Mouse (Mus musculus) cortical plate, adult 2 months (tissue): ENCODE measurements around the gene Cd68. TPM values are rescaled to one million over a fixed set of nuclear protein-coding genes. Genes with fewer than 3 reads are reported as not detected.
"Not testable (repeated sequence)": the region's sequence is repeated elsewhere in the genome, so short reads cannot be mapped to it uniquely, and the experiment has no call there.

Source experiments
- H3K27ac ChIP-seq: fragments of 200-500 bp; 2 replicates; pipeline ENCODE4 v1.5.1; 2012; ENCODE audit warnings: low read length, control low read depth, inconsistent platforms; ENCODE audit not compliant: insufficient read depth
- H3K4me1 ChIP-seq: fragments of 200-500 bp; 2 replicates; pipeline ENCODE4 v1.6.1; 2011; ENCODE audit warnings: low read length; ENCODE audit not compliant: control insufficient read depth, insufficient read depth
- H3K4me3 ChIP-seq: fragments of 200-500 bp; 2 replicates; pipeline ENCODE4 v1.5.1; 2011; ENCODE audit warnings: mild to moderate bottlenecking, low read length, control low read depth; ENCODE audit not compliant: insufficient read depth
- CTCF ChIP-seq: fragments of 200-500 bp; IDR thresholded peaks from 2 replicates; pipeline ENCODE4 v1.5.1; 2011; ENCODE audit warnings: mild to moderate bottlenecking, control low read depth, low read length; ENCODE audit not compliant: insufficient read depth; ENCODE audit errors: extremely low read depth
- POLR2A ChIP-seq: fragments of 200-500 bp; IDR thresholded peaks from 2 replicates; pipeline ENCODE4 v1.6.1; 2011; ENCODE audit warnings: mild to moderate bottlenecking, low read length, control low read depth; ENCODE audit not compliant: insufficient read depth; ENCODE audit errors: extremely low read depth
- polyA plus RNA-seq: library from polyadenylated mRNA; depleted of rRNA; stranded (reverse); fragments of >200 nt; gene quantifications from 2 replicates; pipeline ENCODE4 v1.2.3, GENCODE M21; 2012

The Cd68 gene
- polyA plus RNA-seq, 1 experiment, result 13.1 TPM

DNA sequence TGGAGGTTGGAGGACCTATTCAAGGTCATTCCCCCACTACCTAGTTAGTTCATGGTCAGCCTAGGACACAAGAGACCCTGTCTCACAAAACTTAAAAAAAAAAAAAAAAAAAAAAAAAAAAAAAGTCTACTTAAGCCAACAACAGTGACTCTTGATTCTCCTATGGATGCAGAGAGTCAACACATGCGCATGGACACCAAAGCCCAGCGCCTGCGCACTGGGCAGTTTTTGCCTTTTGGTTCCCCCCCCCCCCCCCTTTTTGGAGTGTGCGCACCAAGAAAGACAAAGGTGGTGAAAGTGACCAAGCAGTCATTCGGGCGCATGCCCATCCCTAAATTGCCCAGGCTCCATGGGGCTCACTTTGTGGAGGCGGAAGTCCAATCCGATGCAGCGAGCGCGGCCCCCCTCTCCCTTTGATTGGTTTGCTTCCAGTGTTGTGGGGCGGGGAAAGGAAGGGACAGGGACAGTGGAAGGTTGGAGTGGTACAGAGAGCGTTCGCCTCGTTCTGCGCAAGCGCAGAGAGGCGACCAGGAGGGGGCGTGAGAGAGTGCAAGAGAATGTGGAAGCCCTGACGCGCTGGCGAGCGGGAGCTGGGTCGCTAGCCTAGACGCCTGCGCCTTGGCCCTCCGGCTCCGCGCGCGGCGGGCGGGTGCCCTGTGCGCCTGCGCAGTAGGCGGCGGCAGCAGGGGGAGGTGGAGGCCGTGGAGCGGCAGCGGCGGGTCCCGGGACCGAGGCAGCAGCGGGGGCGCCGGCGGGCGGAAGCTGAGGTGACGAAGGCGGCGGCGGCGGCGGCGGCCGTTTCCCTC, 33.5 kb downstream of the Cd68 start, which contains the start of gene Fxr2:
Gene Fxr2 (plus strand): TSS at position 707 of the 806 bp plus-strand sequence.
- Histone ChIP-seq H3K27ac (peak within 1 kb of the TSS; percentile 30; the same call in 1 of the 2 replicates), H3K4me3 (peak within 1 kb of the TSS; percentile 96), H3K4me1 (peaks cover 1% of the 10 kb centered on the region; the same call in 1 of the 2 replicates)
- peak; percentile 62 for TF ChIP-seq CTCF
- peak; percentile 54; the same call in 1 of the 2 replicates for TF ChIP-seq POLR2A

DNA sequence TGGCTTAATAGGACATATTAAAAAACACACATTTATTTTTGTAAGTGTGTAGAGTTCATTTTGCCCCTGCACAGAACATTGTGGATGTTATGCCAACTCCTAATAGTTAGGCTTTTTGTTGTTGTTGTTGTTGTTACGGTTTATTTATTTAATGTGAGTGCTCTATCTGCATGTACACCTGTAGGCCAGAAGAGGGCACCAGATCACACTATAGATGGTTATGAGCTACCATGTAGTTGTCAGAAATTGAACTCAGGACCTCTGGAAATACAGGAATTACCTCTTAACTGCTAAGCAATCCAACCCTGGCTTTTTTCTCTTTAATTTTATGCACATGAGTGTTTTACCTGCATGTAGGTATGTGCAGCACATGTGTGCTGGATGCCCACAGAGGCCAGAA, 36.2 kb downstream of the Cd68 start:
- Histone ChIP-seq H3K4me1 (peaks cover 1% of the 10 kb centered on the region; the same call in 1 of the 2 replicates), H3K27ac (no peak overlapping the region), H3K4me3 (no peak overlapping the region)
- TF ChIP-seq CTCF (no peak), POLR2A (no peak)

DNA sequence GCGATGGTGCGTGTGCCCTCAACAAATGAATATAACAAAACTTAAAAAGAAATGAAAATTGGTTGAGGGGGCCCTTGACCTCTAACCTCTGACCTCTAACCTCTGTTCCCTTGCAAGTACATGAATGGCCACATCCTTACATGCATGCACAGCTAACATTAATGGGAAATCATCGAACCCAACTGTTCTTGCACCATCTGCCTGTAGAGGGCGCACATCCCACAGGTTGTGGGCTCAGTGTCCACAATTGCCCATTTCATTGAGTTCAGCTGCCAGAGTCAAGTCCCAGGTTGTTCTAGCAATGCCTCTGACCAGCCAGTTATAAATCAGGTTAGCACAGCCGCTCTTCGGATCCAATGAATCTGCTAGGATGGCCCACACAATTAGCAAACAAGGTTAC, 37.7 kb downstream of the Cd68 start:
- Histone ChIP-seq H3K4me1 (no peaks in the 10 kb centered on the region), H3K4me3 (no peak overlapping the region), H3K27ac (no peak overlapping the region)
- peak; percentile 97 for TF ChIP-seq CTCF
- TF ChIP-seq POLR2A, result no peak

DNA sequence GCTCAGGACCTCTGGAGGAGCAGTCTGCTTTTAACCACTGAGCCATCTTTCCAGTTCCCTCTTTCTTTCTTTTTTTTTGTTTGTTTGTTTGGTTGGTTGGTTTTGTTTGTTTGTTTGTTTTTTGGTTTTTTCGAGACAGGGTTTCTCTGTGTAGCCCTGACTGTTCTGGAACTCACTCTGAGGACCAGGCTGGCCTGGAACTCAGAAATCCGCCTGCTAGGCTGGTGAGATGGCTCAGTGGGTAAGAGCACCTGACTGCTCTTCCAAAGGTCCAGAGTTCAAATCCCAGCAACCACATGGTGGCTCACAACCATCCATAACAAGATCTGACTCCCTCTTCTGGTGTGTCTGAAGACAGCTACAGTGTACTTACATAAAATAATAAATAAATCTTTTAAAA, 41.6 kb downstream of the Cd68 start:
- not testable (repeated sequence) for H3K27ac ChIP-seq, H3K4me1 ChIP-seq, H3K4me3 ChIP-seq

DNA sequence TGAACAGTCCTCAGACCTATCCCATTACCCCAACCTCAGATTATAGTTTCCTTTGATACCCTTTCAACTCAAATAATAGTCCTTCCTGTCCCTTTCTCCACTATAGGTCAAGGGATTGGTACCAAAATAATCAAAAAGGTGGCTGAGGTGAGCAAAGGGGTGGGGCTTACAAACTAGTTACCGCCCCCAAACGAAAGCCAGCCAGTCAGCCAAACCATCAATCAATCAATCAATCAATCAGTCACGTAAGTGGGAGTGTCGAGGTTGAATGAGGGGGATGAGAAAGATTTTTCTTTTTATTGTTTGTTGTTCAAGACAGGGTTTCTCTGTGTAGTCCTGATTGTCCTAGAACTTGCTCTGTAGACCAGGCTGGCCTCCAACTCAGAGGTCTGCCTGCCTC, 42.9 kb downstream of the Cd68 start:
- TF ChIP-seq POLR2A, result no peak
- no peak for TF ChIP-seq CTCF
- no peak overlapping the region for H3K27ac ChIP-seq
- peak overlapping the region; percentile 59 for H3K4me3 ChIP-seq
- peaks cover 3% of the 10 kb centered on the region; the same call in 1 of the 2 replicates for H3K4me1 ChIP-seq

DNA sequence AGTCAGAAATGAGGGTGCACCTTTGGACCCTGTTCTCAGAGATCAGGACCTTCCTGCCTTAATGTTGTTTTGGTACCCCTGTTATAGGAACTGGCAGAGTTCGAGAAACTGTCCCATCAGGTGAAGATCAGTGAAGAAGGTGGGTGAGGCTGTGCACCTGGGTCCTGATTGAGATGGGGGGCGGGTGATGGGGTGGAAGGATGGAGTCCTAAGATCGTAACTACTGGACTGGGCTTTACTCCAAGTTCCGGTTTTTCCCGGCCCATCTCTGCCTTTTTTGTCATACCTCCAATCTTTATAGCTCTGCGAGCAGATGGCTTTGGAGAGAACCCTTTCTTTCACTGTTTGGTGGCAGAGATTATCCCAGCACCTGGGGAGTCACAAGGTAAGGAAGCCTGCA, 43.5 kb downstream of the Cd68 start:
- H3K4me1 ChIP-seq, result peaks cover 3% of the 10 kb centered on the region; the same call in 1 of the 2 replicates
- no peak overlapping the region for H3K27ac ChIP-seq
- peak overlapping the region; percentile 59 for H3K4me3 ChIP-seq
- no peak for TF ChIP-seq POLR2A
- no peak for TF ChIP-seq CTCF

DNA sequence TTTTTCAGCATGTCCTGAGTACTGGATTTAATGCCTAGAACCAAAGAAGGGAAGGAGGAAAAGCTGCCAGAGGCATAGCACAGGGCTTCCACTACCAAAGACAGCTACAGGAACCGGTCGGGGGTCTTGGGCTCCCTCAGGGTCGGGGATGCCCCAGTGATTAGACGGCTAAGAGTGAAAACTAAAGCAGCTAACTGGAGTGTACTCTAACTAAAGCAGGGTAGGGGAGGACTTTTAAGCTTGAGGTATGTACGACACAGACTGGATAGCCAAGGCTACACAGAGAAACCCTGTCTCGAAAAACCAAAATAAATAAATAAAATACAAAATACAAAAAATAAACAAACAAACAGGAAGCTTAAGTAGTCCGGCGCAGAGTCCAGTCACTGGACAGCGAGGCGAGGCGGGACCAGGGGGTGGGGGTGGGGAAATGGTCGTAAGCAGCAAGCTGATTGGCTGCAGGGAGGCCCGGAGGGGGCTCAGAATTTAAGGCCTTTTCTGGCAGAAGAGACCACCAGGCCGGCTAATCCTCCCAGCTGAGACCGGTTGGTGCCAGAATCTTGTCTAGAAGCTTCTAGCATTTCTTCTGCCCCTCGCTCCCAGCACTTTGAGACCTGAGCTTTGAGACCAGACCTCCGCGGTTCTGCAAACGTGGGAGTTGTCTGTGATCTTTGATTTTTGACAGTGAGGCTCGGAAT, 44.2 kb downstream of the Cd68 start, which contains the start of gene Sat2:
Gene Sat2 (plus strand): TSS at position 454 of the 698 bp plus-strand sequence.
- peak within 1 kb of the TSS; percentile 59 for H3K4me3 ChIP-seq
- H3K4me1 ChIP-seq, result peaks cover 3% of the 10 kb centered on the region; the same call in 1 of the 2 replicates
- TF ChIP-seq POLR2A (peak; percentile 50; the same call in 1 of the 2 replicates), CTCF (no peak)
- 0 out of 2 replicates have a peak within 1 kb of the TSS, but pooled peaks have one; percentile 43 for H3K27ac ChIP-seq

DNA sequence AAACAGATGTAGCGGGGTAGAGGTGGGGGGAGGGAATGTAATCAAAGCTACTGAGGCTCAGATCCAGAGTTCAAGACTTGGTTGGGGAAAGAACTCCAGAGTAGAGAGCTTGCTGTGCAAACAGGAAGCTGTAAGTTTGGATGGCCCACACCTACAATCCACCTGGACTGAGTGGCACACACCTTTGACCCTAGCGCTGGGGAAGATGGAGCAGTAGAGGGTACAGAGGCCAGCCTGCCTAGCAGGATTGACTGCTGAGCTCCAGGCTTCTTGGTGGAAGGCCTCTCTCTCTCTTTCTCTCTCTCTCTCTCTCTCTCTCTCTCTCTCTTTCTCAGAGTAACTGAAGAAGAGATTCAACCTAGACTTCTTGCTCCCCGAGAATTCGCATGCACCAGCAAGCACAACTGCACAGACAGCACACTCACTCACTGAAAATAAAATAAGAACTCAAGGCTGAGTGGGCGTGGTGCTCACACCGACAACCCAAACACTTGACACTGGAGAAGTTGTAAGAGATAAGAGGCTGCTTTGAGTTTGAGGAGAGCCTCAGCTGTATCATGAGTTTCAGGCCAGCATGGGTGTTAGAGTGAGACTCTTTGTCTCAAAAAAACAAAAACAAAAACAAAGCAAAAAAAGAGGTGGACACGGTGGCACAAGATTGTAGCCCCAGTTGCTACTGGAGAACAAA, 45.4 kb downstream of the Cd68 start:
- no peak overlapping the region for H3K27ac ChIP-seq
- peaks cover 3% of the 10 kb centered on the region; the same call in 1 of the 2 replicates for H3K4me1 ChIP-seq
- no peak overlapping the region; the same call in 1 of the 2 replicates for H3K4me3 ChIP-seq
- TF ChIP-seq CTCF, result no peak
- no peak for TF ChIP-seq POLR2A

DNA sequence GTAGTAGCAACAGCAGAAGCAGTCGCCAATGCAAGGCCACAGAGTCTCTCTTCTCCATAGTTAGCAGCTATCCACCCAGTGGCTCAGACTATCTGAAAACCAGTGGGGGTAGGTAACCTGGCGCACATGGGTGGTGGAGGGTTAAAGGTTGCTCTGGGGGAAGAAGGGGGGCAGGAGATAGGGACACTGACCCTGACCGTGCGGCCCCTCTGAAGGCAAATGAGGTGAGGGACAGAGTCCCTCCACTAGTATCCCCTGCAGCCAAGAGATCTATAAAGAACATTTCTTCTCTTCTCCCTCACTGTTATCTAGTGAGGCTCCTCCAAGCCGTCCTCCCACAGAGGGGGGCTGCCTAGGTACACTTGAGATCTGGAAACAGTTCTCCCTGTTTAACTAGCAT, 48.1 kb downstream of the Cd68 start, which contains the start of gene Shbg:
Gene Shbg (minus strand): TSS at position 101 of the 400 bp plus-strand sequence.
- Histone ChIP-seq H3K4me1 (peaks cover 2% of the 10 kb centered on the region; the same call in 1 of the 2 replicates), H3K27ac (no peak within 1 kb of the TSS), H3K4me3 (no peak within 1 kb of the TSS)
- TF ChIP-seq CTCF (no peak), POLR2A (no peak)
